Mouse (Mus musculus) testis, postnatal 10 days (tissue): ENCODE measurements around the gene Nsfl1c.

Source experiments
- DNase-seq: peaks from one replicate; pipeline ENCODE4 v3.0.0; 2021; ENCODE audit warnings: low spot score

Gene Nsfl1c

GRCm38 (mm10) chr2:151543063-151543895, 49.3 kb downstream of the Nsfl1c start:
- peak; percentile 76 for DNase-seq

- DNase-seq: peak; percentile 51
Measured at GRCm38 (mm10) chr2:151544673-151545072, 50.7 kb downstream of the Nsfl1c start.

- DNase-seq: no peak
Measured at GRCm38 (mm10) chr2:151546571-151546970, 52.6 kb downstream of the Nsfl1c start.

GRCm38 (mm10) chr2:151549615-151550121, 55.7 kb downstream of the Nsfl1c start:
- no peak for DNase-seq
